Mouse (Mus musculus) heart, postnatal 0 days (tissue): Measurements from ENCODE around the gene Ncoa5.

ENCODE experiments used
- CTCF ChIP-seq: IDR thresholded peaks from 2 replicates; pipeline ENCODE4 v1.5.1; 2016; ENCODE audit warnings: antibody characterized with exemption, control low read depth, low read depth
- EP300 ChIP-seq: IDR thresholded peaks from 2 replicates; pipeline ENCODE4 v1.6.1; 2016; ENCODE audit warnings: antibody characterized with exemption, low read depth

DNA sequence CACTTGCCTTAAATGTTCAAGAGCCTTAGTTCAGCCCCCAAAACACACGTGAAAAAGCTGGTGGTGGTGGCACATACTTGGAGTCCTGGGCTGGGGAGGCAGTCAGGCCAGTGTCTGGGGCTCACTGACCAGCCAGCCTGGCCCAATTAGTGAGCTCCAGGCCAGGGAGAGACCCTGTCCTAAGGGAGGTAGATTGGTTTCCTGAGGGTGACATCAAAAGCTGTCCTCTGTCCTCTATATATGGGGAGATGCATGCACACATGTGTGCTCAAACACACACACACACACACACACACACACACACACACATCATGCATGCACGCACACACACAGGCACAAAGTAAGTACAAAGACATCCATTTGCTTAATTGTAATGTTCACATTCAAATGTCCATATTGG is 9.1 kb upstream of the Ncoa5 start:
- TF ChIP-seq EP300 (no peak), CTCF (no peak)
